Mouse (Mus musculus) midbrain, embryonic 11.5 days (tissue): ENCODE measurements at regions not wholly inside any gene's neighbourhood (a gene's known extent, or its start where the extent isn't known, plus 50 kb on each side); places are given as distances from the start of the nearest gene placed in this dataset.

ENCODE experiments used
- ATAC-seq: fragments of 200-750 bp; cut with Nextera tagmentation; 2 replicates; pipeline ENCODE4 v1.8.0; 2017; ENCODE audit warnings: moderate TSS enrichment, moderate library complexity; ENCODE audit not compliant: low FRiP score
- DNase-seq: peaks from one replicate; pipeline ENCODE4 v3.0.0; 2015; ENCODE audit warnings: low spot score; ENCODE audit errors: missing footprints
- H3K27ac ChIP-seq: fragments of 300-500 bp; sonication (generic); 2 replicates; pipeline ENCODE4 v1.5.1; 2014; ENCODE audit warnings: low read depth, low read length
- H3K27me3 ChIP-seq: fragments of 300-500 bp; sonication (generic); 2 replicates; pipeline ENCODE4 v1.6.1; 2014; ENCODE audit warnings: mild to moderate bottlenecking, low read length, moderate library complexity, mixed read lengths; ENCODE audit not compliant: control insufficient read depth, insufficient read depth
- H3K36me3 ChIP-seq: fragments of 300-500 bp; sonication (generic); 2 replicates; pipeline ENCODE4 v1.6.1; 2014; ENCODE audit warnings: mild to moderate bottlenecking, low read length, moderate library complexity, mixed read lengths; ENCODE audit not compliant: control insufficient read depth, insufficient read depth
- H3K4me1 ChIP-seq: fragments of 300-500 bp; sonication (generic); 2 replicates; pipeline ENCODE4 v1.6.1; 2014; ENCODE audit warnings: low read length; ENCODE audit not compliant: control insufficient read depth, insufficient read depth
- H3K4me2 ChIP-seq: fragments of 300-500 bp; sonication (generic); 2 replicates; pipeline ENCODE4 v1.6.1; 2014; ENCODE audit warnings: mild to moderate bottlenecking, moderate library complexity
- H3K4me3 ChIP-seq: fragments of 300-500 bp; sonication (generic); 2 replicates; pipeline ENCODE4 v1.5.1; 2014; ENCODE audit warnings: low read depth, low read length
- H3K9ac ChIP-seq: fragments of 300-500 bp; sonication (generic); 2 replicates; pipeline ENCODE4 v1.6.1; 2014; ENCODE audit warnings: low read length
- H3K9me3 ChIP-seq: fragments of 300-500 bp; sonication (generic); 2 replicates; pipeline ENCODE4 v1.6.1; 2016; ENCODE audit warnings: low read length; ENCODE audit not compliant: control insufficient read depth
- WGBS: fragments of 180-500 bp; shearing (Covaris S2); extraction: QIAGEN DNeasy Blood & Tissue Kit; methylation state at CpG from one replicate; pipeline ENCODE4 v1.1.7; 2014; 5-methylcytosine and 5-hydroxymethylcytosine counted together

- no peaks in the 10 kb centered on the region for H3K4me1 ChIP-seq
- no peak overlapping the region for H3K27ac ChIP-seq
- DNase-seq (peak; percentile 53), ATAC-seq (no peak)
- no peak overlapping the region for H3K4me2 ChIP-seq
- 85% methylated on average over 7 of the region's 7 CpGs for WGBS
- H3K9ac ChIP-seq: no peak overlapping the region
- no peaks in the 10 kb centered on the region for H3K27me3 ChIP-seq
- H3K4me3 ChIP-seq: no peak overlapping the region
- no peaks in the 10 kb centered on the region for H3K36me3 ChIP-seq
- H3K9me3 ChIP-seq: no peaks in the 10 kb centered on the region
These were observed 189.0 kb downstream of the Slitrk6 start for GRCm38 (mm10) chr14:110565783-110566445.

GRCm38 (mm10) chr14:110564621-110565020 lies 190.3 kb downstream of the Slitrk6 start:
- peak; percentile 53 for DNase-seq
- Histone ChIP-seq H3K9me3 (no peaks in the 10 kb centered on the region), H3K36me3 (no peaks in the 10 kb centered on the region), H3K4me2 (no peak overlapping the region), H3K27ac (no peak overlapping the region), H3K27me3 (no peaks in the 10 kb centered on the region), H3K4me1 (no peaks in the 10 kb centered on the region), H3K9ac (no peak overlapping the region), H3K4me3 (no peak overlapping the region)
- 90% methylated on average over 2 of the region's 2 CpGs for WGBS
- ATAC-seq: no peak

- H3K4me1 ChIP-seq: no peaks in the 10 kb centered on the region
- 78% methylated on average over 7 of the region's 7 CpGs for WGBS
- H3K9me3 ChIP-seq: no peaks in the 10 kb centered on the region
- H3K4me2 ChIP-seq: no peak overlapping the region
- no peaks in the 10 kb centered on the region for H3K27me3 ChIP-seq
- no peak overlapping the region for H3K27ac ChIP-seq
- H3K4me3 ChIP-seq: no peak overlapping the region
- DNase-seq (no peak), ATAC-seq (no peak)
- H3K9ac ChIP-seq: no peak overlapping the region
- no peaks in the 10 kb centered on the region for H3K36me3 ChIP-seq
These were observed 209.7 kb downstream of the Slitrk6 start for GRCm38 (mm10) chr14:110545265-110545664.

GRCm38 (mm10) chr14:110543303-110544134 lies 211.4 kb downstream of the Slitrk6 start:
- Histone ChIP-seq H3K9me3 (no peaks in the 10 kb centered on the region), H3K4me1 (no peaks in the 10 kb centered on the region), H3K4me3 (no peak overlapping the region), H3K27ac (no peak overlapping the region), H3K9ac (no peak overlapping the region), H3K36me3 (no peaks in the 10 kb centered on the region), H3K27me3 (no peaks in the 10 kb centered on the region), H3K4me2 (no peak overlapping the region)
- DNase-seq: no peak
- no peak for ATAC-seq
- WGBS: 89% methylated on average over 4 of the region's 4 CpGs

- Histone ChIP-seq H3K27me3 (no peaks in the 10 kb centered on the region), H3K36me3 (no peaks in the 10 kb centered on the region), H3K4me2 (no peak overlapping the region), H3K27ac (no peak overlapping the region), H3K4me3 (no peak overlapping the region), H3K4me1 (no peaks in the 10 kb centered on the region), H3K9me3 (no peaks in the 10 kb centered on the region), H3K9ac (no peak overlapping the region)
- ATAC-seq (no peak), DNase-seq (no peak)
- 77% methylated on average over 3 of the region's 3 CpGs for WGBS
These were observed 227.6 kb downstream of the Slitrk6 start for GRCm38 (mm10) chr14:110527306-110527705.

- 91% methylated on average over 3 of the region's 3 CpGs for whole genome bisulfite sequencing
- H3K4me3 ChIP-seq: no peak overlapping the region
- H3K9ac ChIP-seq: no peak overlapping the region
- H3K4me1 ChIP-seq: no peaks in the 10 kb centered on the region
- H3K9me3 ChIP-seq: no peaks in the 10 kb centered on the region
- DNase-seq: no peak
- ATAC-seq: no peak
- H3K27me3 ChIP-seq: no peaks in the 10 kb centered on the region
- H3K4me2 ChIP-seq: no peak overlapping the region
- no peak overlapping the region for H3K27ac ChIP-seq
- no peaks in the 10 kb centered on the region for H3K36me3 ChIP-seq
These were observed 269.9 kb downstream of the Slitrk6 start for GRCm38 (mm10) chr14:110485057-110485456.

- Histone ChIP-seq H3K27me3 (no peaks in the 10 kb centered on the region), H3K9ac (no peak overlapping the region), H3K9me3 (no peaks in the 10 kb centered on the region), H3K4me3 (no peak overlapping the region), H3K36me3 (no peaks in the 10 kb centered on the region), H3K4me1 (no peaks in the 10 kb centered on the region; the same call in 1 of the 2 replicates), H3K4me2 (no peak overlapping the region), H3K27ac (no peak overlapping the region)
- peak; percentile 84 for DNase-seq
- WGBS: 19% methylated on average over 3 of the region's 3 CpGs
- peak; percentile 70 for ATAC-seq
These were observed 282.2 kb downstream of the Slitrk6 start for GRCm38 (mm10) chr14:110472743-110473142.

- Histone ChIP-seq H3K27me3 (no peaks in the 10 kb centered on the region), H3K27ac (no peak overlapping the region), H3K4me3 (no peak overlapping the region), H3K4me1 (no peaks in the 10 kb centered on the region; the same call in 1 of the 2 replicates), H3K9ac (no peak overlapping the region), H3K9me3 (no peaks in the 10 kb centered on the region), H3K4me2 (no peak overlapping the region), H3K36me3 (no peaks in the 10 kb centered on the region)
- DNase-seq (peak; percentile 81), ATAC-seq (no peak)
- 68% methylated on average over 3 of the region's 3 CpGs for WGBS
These were observed 282.8 kb downstream of the Slitrk6 start for GRCm38 (mm10) chr14:110472176-110472575.

GRCm38 (mm10) chr14:110470714-110471113 lies 284.2 kb downstream of the Slitrk6 start:
- no peak for DNase-seq
- ATAC-seq: no peak
- Histone ChIP-seq H3K4me3 (no peak overlapping the region), H3K4me1 (no peaks in the 10 kb centered on the region; the same call in 1 of the 2 replicates), H3K9ac (no peak overlapping the region), H3K36me3 (no peaks in the 10 kb centered on the region), H3K9me3 (no peaks in the 10 kb centered on the region), H3K27ac (no peak overlapping the region), H3K27me3 (no peaks in the 10 kb centered on the region), H3K4me2 (no peak overlapping the region)
- WGBS: 85% methylated on average over 1 of the region's 1 CpGs
